Mouse (Mus musculus) stomach, embryonic 15.5 days (tissue): Measurements from ENCODE around the gene Pkd1l2. TPM values are rescaled to one million over a fixed set of nuclear protein-coding genes. Genes with fewer than 3 reads are reported as not detected.

Experiments used
- ATAC-seq: fragments of 200-750 bp; cut with Nextera tagmentation; 2 replicates; pipeline ENCODE4 v1.8.0; 2017; ENCODE audit warnings: low read depth, moderate number of reproducible peaks, moderate TSS enrichment; ENCODE audit not compliant: insufficient read depth, low FRiP score
- H3K27ac ChIP-seq: fragments of 300-500 bp; sonication (generic); 2 replicates; pipeline ENCODE4 v1.5.1; 2015; ENCODE audit warnings: mild to moderate bottlenecking, inconsistent platforms
- H3K27me3 ChIP-seq: fragments of 300-500 bp; sonication (generic); replicated peaks from 2 replicates; pipeline ENCODE4 v1.6.1; 2015; ENCODE audit warnings: inconsistent platforms
- H3K36me3 ChIP-seq: fragments of 300-500 bp; sonication (generic); 2 replicates; pipeline ENCODE4 v1.6.1; 2015; ENCODE audit warnings: inconsistent platforms
- H3K4me1 ChIP-seq: fragments of 300-500 bp; sonication (generic); 2 replicates; pipeline ENCODE4 v1.6.1; 2015; ENCODE audit warnings: inconsistent platforms
- H3K4me2 ChIP-seq: fragments of 300-500 bp; sonication (generic); 2 replicates; pipeline ENCODE4 v1.6.1; 2015; ENCODE audit warnings: mild to moderate bottlenecking, inconsistent platforms
- H3K4me3 ChIP-seq: fragments of 300-500 bp; sonication (generic); replicated peaks from 2 replicates; pipeline ENCODE4 v1.5.1; 2015; ENCODE audit warnings: inconsistent platforms
- H3K9ac ChIP-seq: fragments of 300-500 bp; sonication (generic); 2 replicates; pipeline ENCODE4 v1.6.1; 2015; ENCODE audit warnings: inconsistent platforms
- H3K9me3 ChIP-seq: fragments of 300-500 bp; sonication (generic); 2 replicates; pipeline ENCODE4 v1.6.1; 2016; ENCODE audit warnings: inconsistent platforms
- WGBS: fragments of 180-500 bp; shearing (Covaris S2); methylation state at CpG from one replicate; pipeline ENCODE4 v1.1.7; 2015; 5-methylcytosine and 5-hydroxymethylcytosine counted together
- polyA plus RNA-seq: library from polyadenylated mRNA; unstranded; fragments of >200 nt; fragmentation: Nextera tagmentation; extraction: Ambion mirVana; gene quantifications from 2 replicates; pipeline ENCODE4 v1.2.1, GENCODE M21; 2015

The Pkd1l2 gene
- polyA plus RNA-seq, 1 experiment from 2014 or later = 0.18 TPM

GRCm38 (mm10) chr8:117022297-117022993 lies 59.8 kb downstream of the Pkd1l2 start:
- Histone ChIP-seq H3K27me3 (no peaks in the 10 kb centered on the region), H3K27ac (no peak overlapping the region), H3K36me3 (no peaks in the 10 kb centered on the region), H3K9me3 (no peaks in the 10 kb centered on the region), H3K4me2 (no peak overlapping the region), H3K9ac (no peak overlapping the region), H3K4me1 (0 out of 2 replicates have a peak, but pooled peaks cover 3% of the 10 kb centered on the region), H3K4me3 (no peak overlapping the region)
- no peak for ATAC-seq
- 64% methylated on average over 1 of the region's 1 CpGs for WGBS

GRCm38 (mm10) chr8:117019323-117020275 lies 62.6 kb downstream of the Pkd1l2 start:
- H3K4me3 ChIP-seq = no peak overlapping the region
- H3K27ac ChIP-seq = no peak overlapping the region
- no peaks in the 10 kb centered on the region for H3K36me3 ChIP-seq
- WGBS = 71% methylated on average over 18 of the region's 18 CpGs
- H3K9me3 ChIP-seq = no peaks in the 10 kb centered on the region
- no peaks in the 10 kb centered on the region for H3K27me3 ChIP-seq
- H3K9ac ChIP-seq = no peak overlapping the region
- H3K4me1 ChIP-seq = 0 out of 2 replicates have a peak, but pooled peaks cover 3% of the 10 kb centered on the region
- no peak overlapping the region for H3K4me2 ChIP-seq
- no peak for ATAC-seq

GRCm38 (mm10) chr8:117017896-117018295 lies 64.4 kb downstream of the Pkd1l2 start:
- no peak overlapping the region for H3K9ac ChIP-seq
- H3K27ac ChIP-seq = no peak overlapping the region
- no peaks in the 10 kb centered on the region for H3K36me3 ChIP-seq
- H3K4me1 ChIP-seq = 0 out of 2 replicates have a peak, but pooled peaks cover 3% of the 10 kb centered on the region
- WGBS = 92% methylated on average over 4 of the region's 4 CpGs
- no peak for ATAC-seq
- H3K27me3 ChIP-seq = no peaks in the 10 kb centered on the region
- no peak overlapping the region for H3K4me3 ChIP-seq
- no peaks in the 10 kb centered on the region for H3K9me3 ChIP-seq
- no peak overlapping the region for H3K4me2 ChIP-seq

- Histone ChIP-seq H3K9ac (no peak overlapping the region), H3K27ac (no peak overlapping the region), H3K9me3 (no peaks in the 10 kb centered on the region), H3K4me3 (no peak overlapping the region), H3K4me2 (no peak overlapping the region), H3K36me3 (no peaks in the 10 kb centered on the region), H3K27me3 (no peaks in the 10 kb centered on the region), H3K4me1 (0 out of 2 replicates have a peak, but pooled peaks cover 3% of the 10 kb centered on the region)
- 59% methylated on average over 8 of the region's 8 CpGs for whole genome bisulfite sequencing
- ATAC-seq = no peak
Measured at GRCm38 (mm10) chr8:117017006-117017405, 65.2 kb downstream of the Pkd1l2 start.

- no peaks in the 10 kb centered on the region for H3K36me3 ChIP-seq
- WGBS = 63% methylated on average over 4 of the region's 4 CpGs
- 0 out of 2 replicates have a peak, but pooled peaks cover 3% of the 10 kb centered on the region for H3K4me1 ChIP-seq
- ATAC-seq = no peak
- no peaks in the 10 kb centered on the region for H3K9me3 ChIP-seq
- no peaks in the 10 kb centered on the region for H3K27me3 ChIP-seq
- H3K4me2 ChIP-seq = no peak overlapping the region
- no peak overlapping the region for H3K27ac ChIP-seq
- H3K9ac ChIP-seq = no peak overlapping the region
- no peak overlapping the region for H3K4me3 ChIP-seq
Measured at GRCm38 (mm10) chr8:117015670-117016069, 66.6 kb downstream of the Pkd1l2 start.

- no peak for ATAC-seq
- Histone ChIP-seq H3K27me3 (no peaks in the 10 kb centered on the region), H3K4me3 (no peak overlapping the region), H3K4me2 (no peak overlapping the region), H3K4me1 (no peaks in the 10 kb centered on the region), H3K36me3 (no peaks in the 10 kb centered on the region), H3K9ac (no peak overlapping the region), H3K27ac (no peak overlapping the region), H3K9me3 (no peaks in the 10 kb centered on the region)
- WGBS = 86% methylated on average over 9 of the region's 9 CpGs
Measured at GRCm38 (mm10) chr8:117011366-117011765, 70.9 kb downstream of the Pkd1l2 start.

- 58% methylated on average over 11 of the region's 11 CpGs for WGBS
- Histone ChIP-seq H3K4me3 (peak overlapping the region; percentile 78), H3K9ac (no peak overlapping the region), H3K36me3 (no peaks in the 10 kb centered on the region), H3K9me3 (no peaks in the 10 kb centered on the region), H3K27me3 (no peaks in the 10 kb centered on the region), H3K4me1 (peaks cover 8% of the 10 kb centered on the region; the same call in 1 of the 2 replicates), H3K27ac (0 out of 2 replicates have a peak overlapping the region, but pooled peaks have one; percentile 62), H3K4me2 (peak overlapping the region; percentile 90)
- ATAC-seq = no peak
Measured at GRCm38 (mm10) chr8:116994016-116994716, 88.1 kb downstream of the Pkd1l2 start.

- peaks cover 8% of the 10 kb centered on the region; the same call in 1 of the 2 replicates for H3K4me1 ChIP-seq
- under 1% methylated on average over 55 of the region's 56 CpGs for WGBS
- H3K4me3 ChIP-seq = peak within 1 kb of the TSS; percentile 78
- no peaks in the 10 kb centered on the region for H3K9me3 ChIP-seq
- no peaks in the 10 kb centered on the region for H3K36me3 ChIP-seq
- peak within 1 kb of the TSS; percentile 43 for H3K9ac ChIP-seq
- ATAC-seq = peak; percentile 100
- no peaks in the 10 kb centered on the region for H3K27me3 ChIP-seq
- peak within 1 kb of the TSS; percentile 90 for H3K4me2 ChIP-seq
- peak within 1 kb of the TSS; percentile 84 for H3K27ac ChIP-seq
Measured at GRCm38 (mm10) chr8:116993095-116993867, 89.0 kb downstream of the Pkd1l2 start, which contains the start of gene Gcsh. Gcsh (minus strand) TSS chr8:116993537.

- WGBS = 7% methylated on average over 23 of the region's 23 CpGs
- Histone ChIP-seq H3K27ac (peak overlapping the region; percentile 84), H3K9ac (peak overlapping the region; percentile 43; the same call in 1 of the 2 replicates), H3K9me3 (no peaks in the 10 kb centered on the region), H3K4me2 (peak overlapping the region; percentile 90), H3K4me1 (peaks cover 8% of the 10 kb centered on the region; the same call in 1 of the 2 replicates), H3K36me3 (no peaks in the 10 kb centered on the region), H3K4me3 (peak overlapping the region; percentile 78), H3K27me3 (no peaks in the 10 kb centered on the region)
- no peak for ATAC-seq
Measured at GRCm38 (mm10) chr8:116992176-116992971, 89.9 kb downstream of the Pkd1l2 start.

GRCm38 (mm10) chr8:116991241-116991640 lies 91.0 kb downstream of the Pkd1l2 start:
- ATAC-seq = no peak
- H3K27ac ChIP-seq = peak overlapping the region; percentile 84; the same call in 1 of the 2 replicates
- peak overlapping the region; percentile 90 for H3K4me2 ChIP-seq
- H3K4me1 ChIP-seq = peaks cover 8% of the 10 kb centered on the region; the same call in 1 of the 2 replicates
- no peaks in the 10 kb centered on the region for H3K9me3 ChIP-seq
- H3K4me3 ChIP-seq = no peak overlapping the region
- H3K9ac ChIP-seq = no peak overlapping the region
- H3K27me3 ChIP-seq = no peaks in the 10 kb centered on the region
- no peaks in the 10 kb centered on the region for H3K36me3 ChIP-seq
- WGBS = 80% methylated on average over 8 of the region's 8 CpGs
